Mouse (Mus musculus) ES-Bruce4 (cell line): ENCODE measurements around the gene Pak7. TPM values are rescaled to one million over a fixed set of nuclear protein-coding genes. Genes with fewer than 3 reads are reported as not detected.

Experiments used
- H3K27ac ChIP-seq: 2 replicates; pipeline ENCODE4 v1.5.1; 2012; ENCODE audit warnings: low read length, inconsistent platforms; ENCODE audit not compliant: insufficient read depth
- H3K27me3 ChIP-seq: 2 replicates; pipeline ENCODE4 v1.6.1; 2012; ENCODE audit warnings: mild to moderate bottlenecking, low read length, inconsistent platforms; ENCODE audit not compliant: control insufficient read depth, poor library complexity, insufficient read depth, severe bottlenecking
- H3K36me3 ChIP-seq: 2 replicates; pipeline ENCODE4 v1.6.1; 2012; ENCODE audit warnings: inconsistent platforms, mild to moderate bottlenecking, low read length, moderate library complexity; ENCODE audit not compliant: control insufficient read depth, poor library complexity, insufficient read depth, severe bottlenecking
- H3K4me1 ChIP-seq: one replicate; pipeline ENCODE4 v1.8.1; 2011; ENCODE audit warnings: low read length; ENCODE audit not compliant: control insufficient read depth, insufficient read depth
- H3K4me3 ChIP-seq: 2 replicates; pipeline ENCODE4 v1.5.1; 2011; ENCODE audit warnings: low read depth, mild to moderate bottlenecking, low read length
- H3K9ac ChIP-seq: 2 replicates; pipeline ENCODE4 v1.6.1; 2012; ENCODE audit warnings: low read depth, mild to moderate bottlenecking, inconsistent platforms; ENCODE audit not compliant: poor library complexity, severe bottlenecking
- H3K9me3 ChIP-seq: replicated peaks from 2 replicates; pipeline ENCODE4 v1.6.1; 2012; ENCODE audit warnings: mild to moderate bottlenecking, low read length, inconsistent platforms; ENCODE audit not compliant: control insufficient read depth, poor library complexity, insufficient read depth, severe bottlenecking
- CTCF ChIP-seq: IDR thresholded peaks from one replicate; pipeline ENCODE4 v1.8.1; 2011; ENCODE audit warnings: low read depth, low read length
- EP300 ChIP-seq: IDR thresholded peaks from 2 replicates; pipeline ENCODE4 v1.6.1; 2011; ENCODE audit warnings: low read depth, low read length; ENCODE audit not compliant: insufficient read depth
- POLR2A ChIP-seq: IDR thresholded peaks from one replicate; pipeline ENCODE4 v1.8.1; 2011; ENCODE audit warnings: low read length; ENCODE audit not compliant: insufficient read depth
- polyA plus RNA-seq: library from polyadenylated mRNA; stranded (reverse); fragments of >200 nt; gene quantifications from 2 replicates; pipeline ENCODE4 v1.2.4, GENCODE M21; 2011; ENCODE audit warnings: low read depth; ENCODE audit not compliant: missing spikeins, insufficient read depth, insufficient read length

Gene Pak7
- not detected in 2 replicates for polyA plus RNA-seq

DNA sequence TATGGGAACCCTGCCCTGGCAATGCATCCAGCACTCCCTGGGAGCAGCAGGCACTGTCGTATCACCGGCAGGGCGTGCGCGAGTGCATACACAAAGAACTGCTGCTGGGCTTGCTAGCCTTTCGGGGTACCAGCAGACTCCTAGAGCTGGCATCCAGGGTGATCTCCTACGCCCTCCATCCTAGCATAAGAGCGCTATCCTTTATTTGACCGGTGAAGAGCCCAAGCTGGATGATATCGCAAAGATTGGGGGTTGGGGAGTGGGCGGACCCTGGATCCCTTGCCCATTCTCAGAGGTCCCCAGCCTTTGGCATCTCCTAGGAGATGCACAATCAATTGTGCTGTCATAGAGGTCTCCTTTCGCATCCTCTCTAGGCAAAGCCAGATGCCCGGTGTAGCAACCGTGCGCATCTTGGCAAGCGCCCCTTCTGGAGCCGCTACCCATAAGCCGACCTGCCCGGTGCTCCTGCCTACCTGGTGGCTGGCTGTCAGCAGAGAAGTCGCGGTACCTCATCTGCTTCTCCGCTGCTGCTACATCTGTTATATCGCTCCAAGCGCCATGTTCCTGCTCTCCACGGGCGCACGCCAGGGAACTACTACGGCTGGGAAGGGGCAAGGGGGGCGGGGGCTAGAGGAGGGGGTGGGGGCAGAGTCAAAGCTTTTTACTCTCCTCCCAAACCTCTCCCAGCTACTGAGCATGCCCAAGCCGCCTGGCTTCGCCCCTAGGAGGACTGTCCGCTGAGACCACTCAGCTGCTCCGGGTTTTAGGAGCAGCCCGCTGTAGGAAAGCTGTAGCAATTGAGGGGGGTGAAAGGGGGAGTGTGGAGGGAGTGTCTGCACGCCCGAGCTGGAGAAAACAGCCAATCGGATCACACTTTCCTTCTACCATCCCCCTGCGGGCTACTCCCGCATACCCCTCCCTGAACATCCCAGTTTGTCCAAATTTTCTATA lies at the start of gene Pak7:
Gene Pak7 (minus strand): TSS at position 787 of the 951 bp plus-strand sequence.
- Histone ChIP-seq H3K9me3 (no peaks in the 10 kb centered on the region), H3K4me1 (no peaks in the 10 kb centered on the region), H3K36me3 (no peaks in the 10 kb centered on the region), H3K9ac (peak within 1 kb of the TSS; percentile 8; the same call in 1 of the 2 replicates), H3K27ac (no peak within 1 kb of the TSS), H3K4me3 (peak within 1 kb of the TSS; percentile 95), H3K27me3 (peaks cover 2% of the 10 kb centered on the region; the same call in 1 of the 2 replicates)
- TF ChIP-seq EP300 (no peak), CTCF (no peak), POLR2A (no peak)

DNA sequence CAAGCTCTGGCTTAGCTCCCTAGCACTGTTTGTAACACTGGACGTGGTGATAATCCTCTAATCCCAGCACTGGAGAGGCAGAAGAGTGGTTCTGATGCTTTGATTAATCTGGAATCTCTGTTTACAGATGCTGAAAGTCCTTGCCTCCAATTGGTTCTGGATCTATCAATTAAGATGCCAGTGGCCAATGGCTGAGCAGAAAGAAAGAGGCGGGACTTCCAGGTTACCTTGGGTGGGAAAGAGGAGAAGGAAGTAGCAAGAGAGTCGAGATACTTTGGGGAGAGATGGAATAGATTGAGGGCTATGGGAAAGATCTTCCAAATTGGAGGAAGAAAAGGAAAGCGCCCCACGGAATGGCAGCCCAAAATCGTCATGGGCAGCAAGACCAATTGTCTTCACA lies 37.8 kb upstream of the Pak7 start:
- no peak overlapping the region for H3K9ac ChIP-seq
- no peaks in the 10 kb centered on the region for H3K4me1 ChIP-seq
- no peaks in the 10 kb centered on the region for H3K27me3 ChIP-seq
- no peaks in the 10 kb centered on the region for H3K36me3 ChIP-seq
- TF ChIP-seq CTCF (no peak), EP300 (no peak), POLR2A (no peak)
- no peaks in the 10 kb centered on the region for H3K9me3 ChIP-seq
- H3K4me3 ChIP-seq = no peak overlapping the region
- no peak overlapping the region for H3K27ac ChIP-seq

DNA sequence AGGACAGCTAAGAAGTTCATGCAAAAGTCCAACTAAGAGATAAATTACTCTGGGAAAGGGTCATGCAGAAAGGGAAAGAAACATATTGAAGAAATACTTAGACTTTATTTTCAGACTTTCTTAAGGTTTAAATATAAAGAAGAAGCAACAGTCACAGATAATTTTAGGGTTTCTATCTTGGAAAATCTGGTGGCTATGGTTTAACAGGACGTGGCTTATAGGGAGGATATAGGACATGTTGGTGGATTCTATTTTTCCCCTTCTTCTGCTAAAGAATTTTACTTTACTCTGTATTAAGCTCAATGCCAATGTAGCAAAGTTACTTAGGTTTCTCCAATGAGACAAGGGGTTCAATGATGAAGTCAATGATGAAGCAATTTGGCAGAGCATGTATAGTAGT lies 31.8 kb upstream of the Pak7 start:
- no peaks in the 10 kb centered on the region for H3K27me3 ChIP-seq
- no peaks in the 10 kb centered on the region for H3K36me3 ChIP-seq
- H3K4me3 ChIP-seq = no peak overlapping the region
- TF ChIP-seq POLR2A = no peak
- TF ChIP-seq CTCF = no peak
- TF ChIP-seq EP300 = no peak
- H3K9me3 ChIP-seq = no peaks in the 10 kb centered on the region
- no peak overlapping the region for H3K9ac ChIP-seq
- H3K27ac ChIP-seq = no peak overlapping the region
- no peaks in the 10 kb centered on the region for H3K4me1 ChIP-seq

DNA sequence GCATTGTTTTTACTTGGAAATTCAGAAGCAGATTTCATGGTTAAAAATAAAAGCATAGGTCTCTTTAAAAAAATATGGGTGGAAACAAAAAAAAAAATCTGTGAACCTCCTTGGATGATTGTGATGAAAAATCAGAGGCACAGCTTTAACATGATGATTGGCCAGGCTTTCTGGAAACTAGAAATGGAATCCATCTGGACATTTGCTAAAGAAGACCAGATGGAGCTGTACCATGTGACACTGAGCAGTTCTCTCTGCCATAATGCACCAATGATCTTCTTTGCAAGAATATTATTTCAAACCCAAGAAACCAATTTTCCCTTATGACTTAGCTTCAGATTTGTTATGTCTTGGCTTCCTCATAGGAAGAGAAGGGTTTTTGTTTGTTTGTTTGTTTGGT lies 28.6 kb upstream of the Pak7 start:
- no peak overlapping the region for H3K4me3 ChIP-seq
- H3K9me3 ChIP-seq = no peaks in the 10 kb centered on the region
- TF ChIP-seq CTCF (no peak), POLR2A (no peak), EP300 (no peak)

DNA sequence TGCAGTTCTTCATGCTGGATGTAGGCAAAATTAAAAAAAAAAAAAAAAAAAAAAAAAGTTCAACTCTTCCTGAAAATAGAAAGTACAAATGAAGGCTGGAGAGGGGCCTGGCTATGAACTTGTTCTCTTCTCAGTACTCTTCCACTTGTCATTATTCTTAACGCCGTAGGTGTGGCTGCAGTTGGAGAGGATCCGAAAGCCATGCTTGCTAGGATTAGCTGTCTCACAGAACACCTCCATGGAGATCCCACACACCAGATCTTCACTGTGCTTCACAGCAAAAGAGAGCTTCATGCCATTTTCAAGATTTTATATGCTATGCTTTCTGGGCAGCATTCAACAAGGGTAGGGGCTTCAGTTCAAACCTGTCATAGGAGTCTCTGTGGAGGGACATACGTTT lies 14.8 kb upstream of the Pak7 start:
- Histone ChIP-seq H3K4me1 (no peaks in the 10 kb centered on the region), H3K9me3 (no peaks in the 10 kb centered on the region), H3K27ac (no peak overlapping the region), H3K27me3 (no peaks in the 10 kb centered on the region), H3K36me3 (no peaks in the 10 kb centered on the region), H3K4me3 (no peak overlapping the region), H3K9ac (no peak overlapping the region)
- TF ChIP-seq POLR2A = no peak
- TF ChIP-seq EP300 = no peak
- TF ChIP-seq CTCF = no peak

More for the DNA sequence above, 28.6 kb upstream of the Pak7 start:
- H3K27ac ChIP-seq = no peak overlapping the region
- no peak overlapping the region for H3K9ac ChIP-seq
- no peaks in the 10 kb centered on the region for H3K36me3 ChIP-seq
- no peaks in the 10 kb centered on the region for H3K27me3 ChIP-seq
- no peaks in the 10 kb centered on the region for H3K4me1 ChIP-seq

DNA sequence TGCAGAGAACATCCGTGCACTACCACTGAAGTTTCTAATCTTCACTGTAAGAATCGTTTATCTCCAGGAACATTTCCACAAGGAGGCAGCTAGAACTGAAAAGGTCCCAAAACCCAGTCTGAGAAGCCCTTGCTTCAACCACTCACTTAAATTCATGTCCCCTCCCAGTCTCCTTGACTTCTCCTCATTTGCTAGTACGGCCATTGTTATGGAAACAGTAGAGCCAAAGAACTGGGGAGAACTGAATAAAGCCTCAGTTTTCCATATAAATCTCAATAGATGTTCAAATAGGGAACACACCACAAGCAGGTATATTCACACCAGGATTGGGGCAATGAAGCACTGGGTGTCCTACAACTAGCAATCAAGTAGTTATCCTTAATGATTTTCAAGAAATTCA lies 12.4 kb downstream of the Pak7 start:
- H3K9ac ChIP-seq = no peak overlapping the region
- H3K27ac ChIP-seq = no peak overlapping the region
- TF ChIP-seq CTCF = no peak
- no peak for TF ChIP-seq POLR2A
- no peak for TF ChIP-seq EP300

More for the DNA sequence above, 12.4 kb downstream of the Pak7 start:
- H3K4me1 ChIP-seq = no peaks in the 10 kb centered on the region
- H3K36me3 ChIP-seq = no peaks in the 10 kb centered on the region
- no peaks in the 10 kb centered on the region for H3K27me3 ChIP-seq
- H3K4me3 ChIP-seq = no peak overlapping the region
- H3K9me3 ChIP-seq = no peaks in the 10 kb centered on the region
